Mouse (Mus musculus) CH12.LX (cell line): Measurements from ENCODE around the gene Ntm. TPM values are rescaled to one million over a fixed set of nuclear protein-coding genes. Genes with fewer than 3 reads are reported as not detected.

ENCODE experiments used
- DNase-seq: peaks from one replicate; pipeline ENCODE4 v3.0.0-alpha.2; 2013; ENCODE audit errors: extremely low read depth
- H3K27ac ChIP-seq: 2 replicates; pipeline ENCODE4 v1.5.1; 2012; ENCODE audit warnings: low read depth, mild to moderate bottlenecking, control low read depth, moderate library complexity; ENCODE audit not compliant: insufficient read depth
- H3K27me3 ChIP-seq: replicated peaks from 2 replicates; pipeline ENCODE3; 2012; ENCODE audit warnings: inconsistent platforms
- H3K36me3 ChIP-seq, 2 experiments: replicated peaks in 1 of 2; 2 replicates each; pipeline versions ENCODE3 to v1.6.1; 2012; ENCODE audit warnings: inconsistent platforms in 1 of 2, low read length in 1 of 2, mild to moderate bottlenecking in 1 of 2, mixed read lengths in 1 of 2, moderate library complexity in 1 of 2; ENCODE audit not compliant: control insufficient read depth in 1 of 2, insufficient read depth in 1 of 2
- H3K4me1 ChIP-seq, 2 experiments: 2 replicates each; pipeline ENCODE4 v1.6.1; 2012; ENCODE audit warnings: inconsistent platforms in 1 of 2, moderate library complexity in 1 of 2; ENCODE audit not compliant: insufficient read depth in 2 of 2, control insufficient read depth in 1 of 2
- H3K4me2 ChIP-seq: 2 replicates; pipeline ENCODE4 v1.6.1; 2012; ENCODE audit warnings: low read depth, mild to moderate bottlenecking, control low read depth; ENCODE audit not compliant: poor library complexity, insufficient read depth, severe bottlenecking
- H3K4me3 ChIP-seq, 3 experiments: fragments of 150-350 bp in 1 of 3; sonication (generic) in 1 of 3; replicated peaks in 1 of 3; 2 replicates each; pipeline versions ENCODE3 to v1.5.1; 2011 to 2012; ENCODE audit warnings: low read depth in 2 of 3, low read length in 2 of 3, mild to moderate bottlenecking in 2 of 3, moderate library complexity in 2 of 3, control low read depth in 1 of 3, improper control_type of control experiment in 1 of 3, inconsistent platforms in 1 of 3, mixed read lengths in 1 of 3; ENCODE audit not compliant: poor library complexity in 1 of 3
- H3K79me2 ChIP-seq: replicated peaks from 2 replicates; pipeline ENCODE4 v1.6.1; 2012; ENCODE audit warnings: mild to moderate bottlenecking, moderate library complexity; ENCODE audit not compliant: control insufficient read depth, poor library complexity, insufficient read depth, severe bottlenecking; ENCODE audit errors: extremely low read depth
- H3K9ac ChIP-seq: 2 replicates; pipeline ENCODE4 v1.6.1; 2012; ENCODE audit warnings: low read depth, mild to moderate bottlenecking, control low read depth, moderate library complexity; ENCODE audit not compliant: insufficient read depth
- H3K9me3 ChIP-seq: replicated peaks from 2 replicates; pipeline ENCODE3; 2012; ENCODE audit warnings: low read length, inconsistent platforms, mixed read lengths
- ELF1 ChIP-seq: IDR thresholded peaks from 2 replicates; pipeline ENCODE4 v1.6.1; 2014; ENCODE audit warnings: low read depth, mild to moderate bottlenecking, inconsistent platforms, low read length, improper control_type of control experiment
- GABPA ChIP-seq: IDR thresholded peaks from 2 replicates; pipeline ENCODE4 v1.6.1; 2012; ENCODE audit warnings: low read depth, low read length, improper control_type of control experiment, inconsistent platforms; ENCODE audit not compliant: insufficient replicate concordance
- HCFC1 ChIP-seq: IDR thresholded peaks from 2 replicates; pipeline ENCODE4 v1.6.1; 2012; ENCODE audit warnings: low read depth, mild to moderate bottlenecking, inconsistent platforms, low read length, improper control_type of control experiment
- KAT2A ChIP-seq: IDR thresholded peaks from 2 replicates; pipeline ENCODE4 v1.6.1; 2012; ENCODE audit warnings: low read length, improper control_type of control experiment, inconsistent platforms; ENCODE audit not compliant: insufficient replicate concordance
- MAX ChIP-seq: IDR thresholded peaks from 2 replicates; pipeline ENCODE4 v1.6.1; 2011; ENCODE audit warnings: low read length, improper control_type of control experiment
- MAZ ChIP-seq: IDR thresholded peaks from 2 replicates; pipeline ENCODE4 v1.6.1; 2012; ENCODE audit warnings: low read depth, mild to moderate bottlenecking, inconsistent platforms, low read length, improper control_type of control experiment, moderate library complexity
- MYC ChIP-seq: IDR thresholded peaks from 2 replicates; pipeline ENCODE4 v1.6.1; 2011; ENCODE audit warnings: low read depth, mild to moderate bottlenecking, improper control_type of control experiment, low read length
- NRF1 ChIP-seq: IDR thresholded peaks from 2 replicates; pipeline ENCODE4 v1.6.1; 2014; ENCODE audit warnings: low read depth, mild to moderate bottlenecking, inconsistent platforms, low read length, improper control_type of control experiment, moderate library complexity
- PAX5 ChIP-seq: IDR thresholded peaks from 2 replicates; pipeline ENCODE4 v1.6.1; 2012; ENCODE audit warnings: low read length, inconsistent platforms, mixed read lengths
- POLR2A ChIP-seq: IDR thresholded peaks from 2 replicates; pipeline ENCODE4 v1.6.1; 2011; ENCODE audit warnings: low read depth, mild to moderate bottlenecking, improper control_type of control experiment, low read length
- RAD21 ChIP-seq: IDR thresholded peaks from 2 replicates; pipeline ENCODE4 v1.6.1; 2011; ENCODE audit warnings: low read depth, mild to moderate bottlenecking, low read length, improper control_type of control experiment, moderate library complexity
- SMC3 ChIP-seq: IDR thresholded peaks from 2 replicates; pipeline ENCODE4 v1.6.1; 2011; ENCODE audit warnings: low read depth, low read length, improper control_type of control experiment
- TCF12 ChIP-seq: IDR thresholded peaks from 2 replicates; pipeline ENCODE4 v1.6.1; 2014; ENCODE audit warnings: low read depth, mild to moderate bottlenecking, inconsistent platforms, low read length, improper control_type of control experiment
- USF1 ChIP-seq: IDR thresholded peaks from 2 replicates; pipeline ENCODE4 v1.6.1; 2014; ENCODE audit warnings: low read depth, mild to moderate bottlenecking, inconsistent platforms, low read length, improper control_type of control experiment
- ZKSCAN1 ChIP-seq: IDR thresholded peaks from 2 replicates; pipeline ENCODE4 v1.6.1; 2012; ENCODE audit warnings: low read depth, inconsistent platforms, low read length, improper control_type of control experiment, borderline replicate concordance
- ZMIZ1 ChIP-seq: IDR thresholded peaks from 2 replicates; pipeline ENCODE4 v1.6.1; 2012; ENCODE audit warnings: low read depth, mild to moderate bottlenecking, inconsistent platforms, low read length, improper control_type of control experiment
- dilution Hi-C: fragments of 300-500 bp; cut with MboI; formaldehyde crosslinking; loops from 2 replicates; pipeline ENCODE4 v1.14.3; 2020; ENCODE audit warnings: low sequenced_read_pairs; ENCODE audit not compliant: extremely low pct_unique_long_range_greater_than_20kb, extremely low pct_ligation_motif_present
- in situ Hi-C: fragments of 300-500 bp; cut with MboI; formaldehyde crosslinking; loops from 3 replicates; pipeline ENCODE4 v1.14.3; 2019; ENCODE audit warnings: low sequenced_read_pairs, low pct_ligation_motif_present, low pct_unique_long_range_greater_than_20kb, mixed read lengths
- polyA plus RNA-seq: library from polyadenylated mRNA; unstranded; fragments of >175 nt; gene quantifications from 2 replicates; pipeline ENCODE4 v1.2.1, GENCODE M21; 2012; ENCODE audit warnings: low read depth; ENCODE audit not compliant: insufficient read length
- total RNA-seq, 2 experiments: library from RNA; depleted of rRNA; stranded (reverse); fragments of 300-350 nt in 1 of 2; fragments of >200 nt in 1 of 2; gene quantifications; 2 replicates each; pipeline ENCODE4 v1.2.3; 2012 to 2014

The Ntm gene
- total and polyA plus RNA-seq, 3 experiments, result not detected

- Histone ChIP-seq H3K4me2 (no peak overlapping the region), H3K27ac (no peak overlapping the region), H3K4me1 (no peaks in the 10 kb centered on the region), H3K79me2 (no peaks in the 10 kb centered on the region), H3K9me3 (peaks cover 91% of the 10 kb centered on the region), H3K27me3 (no peaks in the 10 kb centered on the region), H3K36me3 (no peaks in the 10 kb centered on the region), H3K9ac (no peak overlapping the region), H3K4me3 (no peak overlapping the region)
- DNase-seq, result no peak
- dilution Hi-C loops (no loop called here), in situ Hi-C loops (loop anchor here (25.0 kb wide), 1 partner anchor 634 kb away; no protein-coding TSS in a partner anchor)
- TF ChIP-seq GABPA (no peak), RAD21 (no peak), MAZ (no peak), MAX (no peak), POLR2A (no peak), TCF12 (no peak), MYC (no peak), NRF1 (no peak), ZKSCAN1 (no peak)
Observed at GRCm38 (mm10) chr9:29653678-29654235, 309.2 kb downstream of the Ntm start.

- no peaks in the 10 kb centered on the region for H3K27me3 ChIP-seq
- TF ChIP-seq ZMIZ1 (no peak), SMC3 (no peak), USF1 (no peak), MAZ (no peak), HCFC1 (no peak), PAX5 (no peak), ZKSCAN1 (no peak), KAT2A (no peak), RAD21 (no peak), MAX (no peak), NRF1 (no peak), ELF1 (no peak)
- no peaks in the 10 kb centered on the region for H3K36me3 ChIP-seq
- H3K9me3 ChIP-seq, result peaks cover 91% of the 10 kb centered on the region
- H3K4me3 ChIP-seq, result no peak overlapping the region
- in situ Hi-C loops (loop anchor here (25.0 kb wide), 1 partner anchor 634 kb away; no protein-coding TSS in a partner anchor), dilution Hi-C loops (no loop called here)
- no peak for DNase-seq
- H3K27ac ChIP-seq, result no peak overlapping the region
- H3K4me1 ChIP-seq, result no peaks in the 10 kb centered on the region
- no peak overlapping the region for H3K4me2 ChIP-seq
- no peaks in the 10 kb centered on the region for H3K79me2 ChIP-seq
- no peak overlapping the region for H3K9ac ChIP-seq
Observed at GRCm38 (mm10) chr9:29652854-29653253, 310.1 kb downstream of the Ntm start.
